Mouse (Mus musculus) G1E (cell line): ENCODE results near the gene Prrg2.

Experiments
- CTCF ChIP-seq: IDR thresholded peaks from 2 replicates; pipeline ENCODE4 v1.5.1; 2012; ENCODE audit warnings: low read depth, low read length, inconsistent platforms, mixed read lengths
- GATA1 ChIP-seq: IDR thresholded peaks from 2 replicates; pipeline ENCODE4 v1.6.1; 2012; ENCODE audit warnings: borderline replicate concordance, low read length, inconsistent platforms, mixed read lengths
- GATA2 ChIP-seq: IDR thresholded peaks from 2 replicates; pipeline ENCODE4 v1.6.1; 2012; ENCODE audit warnings: low read depth, low read length, inconsistent platforms, borderline replicate concordance
- POLR2AphosphoS5 ChIP-seq: IDR thresholded peaks from 2 replicates; pipeline ENCODE4 v1.6.1; 2012; ENCODE audit warnings: low read depth, low read length, inconsistent platforms; ENCODE audit not compliant: insufficient replicate concordance
- TAL1 ChIP-seq: conservative IDR thresholded peaks from 2 replicates; pipeline ENCODE4 v1.6.1; 2012; ENCODE audit warnings: low read depth, low read length, inconsistent platforms, mixed read lengths

GRCm38 (mm10) chr7:45020225-45020624 is 42.3 kb downstream of the Prrg2 start:
- TF ChIP-seq CTCF (no peak), GATA2 (no peak), GATA1 (no peak), TAL1 (no peak), POLR2AphosphoS5 (no peak)
